Mouse (Mus musculus): ENCODE measurements around the gene Sept1.
"Not testable (repeated sequence)": the region's sequence is repeated elsewhere in the genome, so short reads cannot be mapped to it uniquely, and the experiment has no call there.

Sept1 gene

DNA sequence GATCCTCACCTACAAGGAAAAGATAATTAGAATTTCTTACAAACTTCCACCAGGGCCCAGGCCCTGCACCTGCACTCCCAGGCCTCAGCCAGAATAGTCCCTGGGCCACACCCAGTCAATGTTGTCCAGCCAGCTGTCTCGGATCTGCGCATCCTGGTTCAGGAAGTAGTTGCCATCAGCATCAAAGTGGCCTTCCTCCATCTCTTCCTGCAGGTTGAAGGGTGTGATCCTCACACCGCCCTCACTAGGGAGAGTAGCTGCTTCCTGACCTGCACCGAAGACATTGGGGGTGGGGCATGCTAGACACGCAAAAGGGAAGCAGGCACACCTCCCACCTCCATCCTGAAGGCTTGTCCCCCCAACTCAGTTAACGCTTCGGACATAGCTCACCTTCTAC is 38.3 kb downstream of the Sept1 start:
- no peak for DNase-seq (ENCODE audit: low read depth, low spot score)

DNA sequence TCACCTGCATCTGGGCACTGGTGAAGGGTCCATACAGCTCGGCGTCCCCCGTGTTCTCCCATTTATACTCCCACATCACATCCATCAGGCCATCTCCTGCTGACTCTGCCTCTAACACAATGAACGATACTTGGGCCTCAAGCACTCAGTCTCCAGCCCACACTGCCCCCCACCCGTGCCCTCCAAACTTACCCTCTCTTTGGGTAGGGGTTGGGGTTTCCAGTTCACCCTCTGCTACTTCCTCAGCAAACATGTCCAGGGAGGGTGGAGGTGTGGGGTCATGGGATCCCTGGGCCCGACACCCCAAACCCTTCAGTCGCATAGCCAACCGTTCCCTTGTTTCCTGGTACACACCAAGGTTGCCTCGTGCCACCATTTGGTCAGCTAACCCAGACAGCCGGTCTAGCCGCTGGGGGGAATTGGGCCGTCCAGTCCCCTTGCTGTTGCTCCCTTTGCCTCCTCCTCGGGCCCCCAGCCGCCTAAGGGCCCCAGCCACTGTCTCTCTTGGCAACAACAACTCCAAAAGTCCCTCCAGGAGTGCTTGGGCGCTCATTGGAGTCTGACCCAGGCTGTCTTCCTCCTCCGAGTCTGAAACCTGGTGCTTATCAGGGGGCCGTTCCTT is 38.8 kb downstream of the Sept1 start:
- no peak for DNase-seq (ENCODE audit: low read depth, low spot score)

DNA sequence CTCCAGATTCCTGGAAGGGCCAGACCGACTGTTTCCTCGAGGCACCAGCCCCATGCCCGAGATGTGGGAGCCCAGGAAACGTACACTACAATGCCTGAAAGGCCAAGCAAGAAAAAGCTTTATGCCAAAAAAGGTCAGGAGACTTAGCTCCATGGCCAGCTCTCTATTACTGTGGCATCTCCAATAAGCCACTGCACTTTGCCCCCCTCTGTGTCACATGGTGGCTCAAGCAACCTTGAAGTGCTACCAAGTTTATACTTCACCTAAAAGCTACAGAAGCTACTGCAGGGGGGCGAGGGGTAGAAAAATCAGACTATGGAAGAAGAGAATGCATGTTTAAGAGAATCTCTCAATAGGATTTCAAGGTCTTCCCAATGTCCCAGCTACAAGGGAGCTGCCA is 39.9 kb downstream of the Sept1 start:
- DNase-seq (ENCODE audit: low read depth, low spot score), result no peak

DNA sequence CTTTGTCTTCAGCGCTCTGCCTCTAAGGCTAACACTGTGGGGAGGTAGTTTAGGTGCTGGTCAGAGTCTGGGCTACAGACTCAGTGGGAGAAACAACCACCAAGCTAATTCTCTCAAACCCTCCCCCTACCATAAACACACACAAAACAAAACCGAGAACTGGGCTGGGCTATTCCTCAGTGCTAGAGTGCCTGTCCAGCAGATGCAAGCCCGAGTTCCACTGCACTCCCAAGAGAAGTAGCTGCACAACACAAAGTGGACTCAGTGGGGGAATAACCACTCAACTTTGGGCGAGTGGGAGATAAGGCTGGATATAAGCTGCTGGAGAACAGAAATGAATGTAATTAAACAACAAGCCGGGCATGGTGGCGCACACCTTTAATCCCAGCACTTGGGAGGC is 42.3 kb downstream of the Sept1 start:
- DNase-seq (ENCODE audit: low read depth, low spot score), result no peak

DNA sequence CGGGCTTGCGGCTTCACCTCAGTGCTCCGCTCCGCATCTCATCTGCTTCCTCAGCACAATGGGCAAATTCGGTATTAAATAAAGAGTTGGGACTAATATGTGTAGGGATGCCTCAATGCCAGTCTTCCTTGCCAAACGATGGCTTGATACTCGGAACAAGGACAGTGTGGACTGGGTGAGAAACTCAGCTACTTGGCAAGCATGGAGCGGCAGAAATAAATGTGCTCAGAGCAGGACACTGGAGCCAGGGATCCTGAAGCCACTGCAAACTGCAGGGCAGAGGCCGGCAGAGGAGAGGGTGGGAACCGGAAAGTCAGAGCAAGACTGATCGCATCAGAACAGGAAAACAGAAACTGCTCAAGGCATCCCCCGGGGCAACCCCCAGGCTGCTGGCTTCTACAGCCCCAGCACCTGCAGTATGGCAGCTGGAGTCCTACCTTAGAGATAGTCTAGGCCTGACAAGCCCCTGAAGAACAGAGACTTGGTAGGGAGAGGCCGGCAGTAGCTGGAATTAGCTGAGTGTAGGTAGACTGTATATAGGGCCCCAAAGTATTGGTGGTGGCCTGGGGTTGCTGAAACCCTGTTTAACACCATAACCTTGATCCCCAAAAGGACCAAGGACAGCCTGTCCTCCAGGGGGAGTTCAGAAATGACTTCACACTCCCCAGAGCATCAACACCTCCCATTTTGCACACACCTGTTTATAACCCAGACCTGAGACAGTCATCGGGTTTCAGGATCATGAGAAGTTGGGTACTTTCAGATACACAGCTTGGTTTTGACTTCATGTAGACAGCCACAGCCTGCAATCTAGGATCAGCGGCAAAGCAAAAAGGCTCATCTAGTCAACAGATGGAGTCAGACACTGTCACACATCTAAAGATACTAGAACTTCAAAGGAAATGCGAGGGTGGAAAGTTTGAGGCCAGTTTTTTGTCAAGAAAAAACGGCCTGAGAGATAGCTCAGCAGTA is 44.3 kb downstream of the Sept1 start:
- no peak for DNase-seq (ENCODE audit: low read depth, low spot score)

DNA sequence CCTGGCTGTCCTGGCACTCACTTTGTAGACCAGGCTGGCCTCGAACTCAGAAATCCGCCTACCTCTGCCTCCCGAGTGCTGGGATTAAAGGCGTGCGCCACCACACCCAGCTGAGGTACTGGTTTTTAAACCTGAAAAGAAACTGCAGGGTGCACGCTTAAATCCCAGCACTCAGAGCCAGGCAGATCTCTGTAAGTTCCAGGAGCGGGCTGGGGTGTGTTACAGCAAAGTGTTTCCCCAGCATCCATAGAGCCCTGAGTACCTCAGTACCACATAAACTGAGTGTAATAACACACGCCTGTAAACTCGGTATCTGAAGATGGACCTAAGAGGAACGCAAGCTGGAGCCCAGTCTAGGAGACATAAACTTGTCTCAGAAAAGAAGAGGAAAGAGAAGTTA is 45.6 kb downstream of the Sept1 start:
- DNase-seq (ENCODE audit: low read depth, low spot score), result no peak

DNA sequence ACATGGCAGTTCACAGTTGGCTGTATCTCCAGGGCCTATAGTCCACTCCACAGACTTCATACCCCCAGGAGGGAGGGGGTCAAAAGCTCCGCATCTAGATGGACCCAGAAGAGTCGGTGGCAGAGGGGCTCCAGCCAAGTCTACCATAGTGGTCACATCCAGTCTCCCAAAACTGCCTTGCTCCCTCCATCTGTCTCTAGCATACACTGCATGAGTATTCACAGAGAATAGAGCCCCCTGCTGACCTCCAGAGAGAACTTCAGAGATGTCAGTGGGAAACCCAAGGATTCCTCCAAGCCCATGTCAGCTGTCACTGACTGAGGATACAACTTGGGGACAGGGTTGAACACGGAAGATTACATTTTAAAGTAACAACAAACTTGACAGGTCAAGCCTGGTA is 47.3 kb downstream of the Sept1 start:
- DNase-seq (ENCODE audit: low read depth, low spot score), result no peak

DNA sequence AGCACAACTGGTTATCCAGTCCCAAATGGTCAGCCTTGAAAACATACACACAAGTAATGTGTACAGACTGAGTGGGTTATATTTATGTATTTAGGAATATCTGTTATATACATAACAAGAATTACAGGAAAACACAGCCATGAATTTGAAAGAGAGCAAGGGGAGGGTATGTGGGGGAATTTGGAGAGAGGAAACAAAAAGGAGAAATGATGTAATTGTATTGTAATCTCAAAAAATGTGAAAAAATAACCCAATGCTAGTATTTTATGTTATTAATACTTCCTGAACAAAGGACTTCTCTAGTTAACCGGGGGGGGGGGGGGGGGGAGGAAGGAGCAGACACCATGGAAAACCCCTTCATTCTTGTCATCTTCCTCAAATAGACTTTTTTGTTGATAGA is 48.2 kb downstream of the Sept1 start:
- no peak for DNase-seq (ENCODE audit: low read depth, low spot score)

DNA sequence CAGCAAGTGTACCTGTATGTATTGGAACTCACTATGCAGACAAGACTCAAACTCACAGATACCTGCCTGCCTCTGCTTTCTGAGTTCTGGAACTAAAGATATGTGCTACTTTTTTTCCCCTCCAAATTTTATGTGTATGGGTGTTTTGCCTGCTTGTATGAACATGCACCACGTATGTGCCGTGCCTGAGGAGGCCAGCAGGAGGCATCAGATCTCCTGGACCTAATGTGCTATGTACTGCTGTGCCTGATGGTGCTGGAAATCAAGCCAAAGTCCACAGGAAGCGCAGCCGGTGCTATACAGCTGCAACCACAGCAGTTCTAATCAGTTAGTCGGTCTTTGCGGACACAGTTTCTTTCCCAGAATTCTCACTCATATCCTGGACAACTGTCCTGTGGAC is 49.1 kb downstream of the Sept1 start:
- DNase-seq (ENCODE audit: low read depth, low spot score), result no peak

DNA sequence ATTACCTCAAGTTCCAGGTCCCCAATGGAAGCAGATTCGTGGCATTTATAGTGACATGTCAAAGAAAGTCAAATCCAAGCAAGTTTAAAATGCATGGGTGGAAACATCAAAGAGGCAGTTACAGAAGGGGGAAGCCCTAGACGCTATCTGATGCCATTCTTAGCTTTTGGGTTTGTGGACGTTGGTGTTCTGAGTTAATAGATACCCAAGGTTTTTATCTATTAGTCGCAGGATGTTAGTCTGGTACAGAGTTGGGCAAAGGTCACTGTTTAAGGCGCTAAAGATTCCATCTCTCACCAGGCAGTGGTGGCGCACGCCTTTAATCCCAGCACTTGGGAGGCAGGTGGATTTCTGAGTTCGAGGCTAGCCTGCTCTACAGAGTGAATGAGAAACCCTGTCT is 49.6 kb downstream of the Sept1 start:
- DNase-seq (ENCODE audit: low read depth, low spot score), result no peak

DNA sequence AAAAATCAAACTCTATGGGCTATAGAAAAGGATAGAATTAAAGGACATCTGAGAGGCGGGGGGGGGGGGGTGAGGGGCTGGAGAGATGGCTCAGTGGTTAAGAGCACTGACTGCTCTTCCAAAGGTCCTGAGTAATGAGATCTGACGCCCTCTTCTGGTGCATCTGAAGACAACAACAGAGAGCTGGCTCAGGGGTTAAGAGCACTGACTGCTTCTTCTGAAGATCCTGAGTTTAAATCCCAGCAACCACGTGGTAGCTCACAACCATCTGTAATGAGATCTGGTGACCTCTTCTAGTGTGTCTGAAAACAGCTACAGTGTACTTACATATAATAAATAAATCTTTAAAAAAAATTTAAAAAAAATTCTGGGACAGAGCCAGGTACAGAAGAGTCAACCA is 51.2 kb downstream of the Sept1 start:
- not testable (repeated sequence) for DNase-seq (ENCODE audit: low read depth, low spot score)

DNA sequence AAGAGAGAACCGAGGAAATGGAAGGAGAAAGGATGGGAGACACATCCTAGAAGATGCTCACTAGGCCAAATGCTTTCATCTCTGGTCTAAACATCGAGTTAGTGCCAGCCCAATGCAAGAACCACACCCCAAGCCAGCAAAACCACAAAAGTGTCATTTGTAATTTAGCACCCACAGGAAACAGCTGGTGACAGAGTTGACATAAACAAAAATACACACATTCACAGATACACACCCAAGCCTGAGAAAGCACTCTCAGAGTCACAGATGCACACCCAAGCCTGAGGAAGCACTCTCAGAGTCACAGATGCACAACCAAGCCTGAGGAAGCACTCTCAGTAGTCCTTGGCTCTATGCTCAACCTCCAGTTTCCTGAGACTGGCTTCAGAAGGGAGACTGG is 52.1 kb downstream of the Sept1 start:
- no peak for DNase-seq (ENCODE audit: low read depth, low spot score)

DNA sequence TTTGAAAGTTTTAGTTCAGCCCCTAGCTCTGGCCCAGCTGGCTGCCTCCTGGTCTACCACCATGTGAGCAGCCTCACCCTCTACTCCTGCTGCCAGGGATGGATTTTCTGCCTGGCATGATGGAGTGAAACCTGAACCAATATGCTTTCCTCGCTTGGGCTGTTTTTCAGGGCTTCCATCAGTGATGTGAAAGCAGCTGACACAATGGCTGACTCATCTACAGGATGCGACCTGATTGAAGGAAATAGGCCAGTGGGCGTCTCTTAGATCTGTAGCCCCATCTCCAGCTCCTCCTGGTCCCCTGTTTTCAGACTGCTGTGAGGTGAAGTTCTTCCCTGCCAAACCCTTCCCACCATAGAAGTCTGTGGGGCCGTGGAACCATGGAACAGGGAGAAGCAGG is 56.0 kb downstream of the Sept1 start:
- DNase-seq (ENCODE audit: low read depth, low spot score), result no peak

DNA sequence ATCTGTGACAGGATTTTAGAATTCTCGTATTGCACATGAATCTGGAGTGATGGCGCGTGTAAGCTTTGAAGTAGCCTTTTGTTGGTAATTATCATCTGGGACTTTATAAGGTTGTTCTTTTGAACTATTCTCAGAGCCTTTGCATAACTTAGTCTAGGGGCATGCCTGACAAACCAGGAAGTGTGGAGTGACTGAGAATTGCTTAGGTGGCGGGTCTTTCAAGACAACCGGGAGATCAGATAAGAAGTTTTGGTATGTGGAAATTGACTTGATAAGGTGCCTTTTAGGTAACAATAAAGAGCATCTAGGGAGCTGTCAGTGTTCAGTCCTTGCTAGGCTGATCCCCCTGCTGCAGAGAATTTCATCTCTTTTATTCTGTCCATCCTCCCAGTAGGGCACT is 66.4 kb downstream of the Sept1 start:
- no peak for DNase-seq (ENCODE audit: low read depth, low spot score)

DNA sequence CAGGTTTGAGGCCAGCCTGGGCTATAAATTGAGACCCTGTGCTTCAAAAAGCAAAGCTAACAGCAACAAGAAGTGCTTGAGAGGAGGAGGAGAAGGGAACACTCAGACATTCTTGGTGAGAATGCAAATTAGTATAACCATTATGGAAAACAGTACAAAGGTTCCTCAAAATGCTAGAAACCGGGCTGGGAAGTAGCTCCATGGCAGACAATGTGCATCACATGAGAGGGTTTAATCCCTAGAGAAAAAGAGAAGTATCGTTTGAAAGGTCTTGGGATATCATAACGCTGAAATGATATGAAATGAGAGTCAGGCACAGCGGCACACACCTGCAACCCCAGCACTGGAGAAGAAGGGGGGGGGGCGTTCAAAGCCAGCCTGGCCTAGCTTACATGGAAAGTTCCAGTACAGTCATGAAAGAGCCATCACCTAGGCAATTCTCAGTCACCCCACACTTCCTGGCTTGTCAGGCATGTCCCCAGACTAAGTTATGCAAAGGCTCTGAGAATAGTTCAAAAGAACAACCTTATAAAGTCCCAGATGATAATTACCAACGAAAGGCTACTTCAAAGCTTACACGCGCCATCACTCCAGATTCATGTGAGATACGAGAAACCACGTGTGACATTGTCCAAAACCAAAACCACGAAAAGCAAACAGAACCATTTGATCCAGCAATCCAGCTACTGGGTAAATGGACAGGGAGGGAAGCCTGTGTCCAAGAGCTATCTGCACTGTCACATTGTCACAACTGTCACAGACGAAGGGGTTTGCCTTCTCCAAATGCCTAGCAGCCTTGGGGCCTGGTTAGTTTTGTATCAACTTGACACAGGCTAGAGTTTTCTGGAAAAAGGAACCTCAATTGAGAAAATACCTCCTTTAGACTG is 67.1 kb downstream of the Sept1 start:
- DNase-seq (ENCODE audit: low read depth, low spot score), result no peak

All from mesoderm, embryonic 11.5 days (tissue).